Mouse (Mus musculus): ENCODE measurements at regions not wholly inside any gene's neighbourhood (a gene's known extent, or its start where the extent isn't known, plus 50 kb on each side); places are given as distances from the start of the nearest gene placed in this dataset.

DNA sequence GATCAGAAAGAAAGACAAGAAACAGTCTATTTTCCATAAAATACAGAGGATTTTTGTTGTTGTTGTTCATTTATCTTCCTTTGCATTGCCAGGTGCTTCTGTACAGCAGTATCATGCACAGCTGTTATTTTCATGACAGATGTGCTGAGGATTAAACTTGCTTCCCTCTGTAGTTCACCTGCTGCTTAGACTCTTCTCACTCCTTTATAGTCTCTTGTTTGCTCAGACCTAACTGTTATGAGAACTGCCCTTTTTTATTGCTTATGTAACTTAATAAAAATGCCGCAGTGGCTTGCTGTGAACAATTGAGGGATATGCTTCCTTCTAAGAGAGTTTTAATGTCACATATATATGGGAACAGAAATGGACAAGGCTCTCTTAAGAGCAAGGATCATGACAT lies 467.1 kb downstream of the Adcyap1 start:
- Histone ChIP-seq H3K27me3 (replicated peaks; ENCODE audit: control insufficient read depth, insufficient read depth, low read length) (no peaks in the 10 kb centered on the region), H3K4me1 (ENCODE audit: control insufficient read depth, insufficient read depth, low read depth, low read length) (no peaks in the 10 kb centered on the region), H3K4me2 (ENCODE audit: low read length) (no peak overlapping the region), H3K4me3 (ENCODE audit: low read length) (no peak overlapping the region), H3K9me3 (ENCODE audit: control insufficient read depth, low read length) (no peaks in the 10 kb centered on the region), H3K36me3 (ENCODE audit: control insufficient read depth, insufficient read depth, low read length) (no peaks in the 10 kb centered on the region), H3K27ac (ENCODE audit: low read depth, low read length) (no peak overlapping the region), H3K9ac (ENCODE audit: low read depth, low read length) (no peak overlapping the region)
- 98% methylated on average over 1 of the region's 1 CpGs for WGBS
- ATAC-seq = no peak

DNA sequence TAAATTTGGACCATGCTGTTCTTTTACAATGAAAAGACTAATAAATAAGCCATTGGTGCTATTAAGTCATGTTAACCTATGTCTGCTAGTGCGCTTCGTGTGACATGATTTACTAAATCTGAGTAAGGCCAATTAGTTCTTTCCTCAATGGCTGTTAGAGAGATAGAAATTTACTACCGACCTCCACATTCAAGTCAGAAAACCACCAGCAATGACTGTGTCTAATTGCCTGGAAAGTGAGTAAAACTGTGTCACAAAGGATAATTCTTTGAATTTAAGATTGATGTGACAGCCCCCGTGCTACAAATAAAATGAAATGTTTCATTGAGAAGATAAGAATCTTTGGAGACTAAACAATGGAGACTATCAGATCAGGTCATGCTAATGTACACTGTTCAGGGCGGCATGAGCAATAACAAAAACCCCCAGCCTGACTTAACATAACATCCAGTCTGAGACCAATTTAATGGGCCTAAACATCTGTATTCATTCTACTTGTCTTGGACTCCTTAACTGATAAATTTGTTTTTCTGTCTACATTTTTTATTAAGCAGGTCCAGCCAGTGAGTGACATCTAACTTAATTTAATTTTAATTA lies 477.6 kb downstream of the Adcyap1 start:
- 28% methylated on average over 5 of the region's 5 CpGs for WGBS
- Histone ChIP-seq H3K27ac (ENCODE audit: low read depth, low read length) (no peak overlapping the region), H3K36me3 (ENCODE audit: control insufficient read depth, insufficient read depth, low read length) (no peaks in the 10 kb centered on the region), H3K27me3 (replicated peaks; ENCODE audit: control insufficient read depth, insufficient read depth, low read length) (no peaks in the 10 kb centered on the region), H3K9me3 (ENCODE audit: control insufficient read depth, low read length) (no peaks in the 10 kb centered on the region), H3K9ac (ENCODE audit: low read depth, low read length) (no peak overlapping the region), H3K4me2 (ENCODE audit: low read length) (no peak overlapping the region), H3K4me3 (ENCODE audit: low read length) (no peak overlapping the region), H3K4me1 (ENCODE audit: control insufficient read depth, insufficient read depth, low read depth, low read length) (no peaks in the 10 kb centered on the region)
- ATAC-seq = no peak

DNA sequence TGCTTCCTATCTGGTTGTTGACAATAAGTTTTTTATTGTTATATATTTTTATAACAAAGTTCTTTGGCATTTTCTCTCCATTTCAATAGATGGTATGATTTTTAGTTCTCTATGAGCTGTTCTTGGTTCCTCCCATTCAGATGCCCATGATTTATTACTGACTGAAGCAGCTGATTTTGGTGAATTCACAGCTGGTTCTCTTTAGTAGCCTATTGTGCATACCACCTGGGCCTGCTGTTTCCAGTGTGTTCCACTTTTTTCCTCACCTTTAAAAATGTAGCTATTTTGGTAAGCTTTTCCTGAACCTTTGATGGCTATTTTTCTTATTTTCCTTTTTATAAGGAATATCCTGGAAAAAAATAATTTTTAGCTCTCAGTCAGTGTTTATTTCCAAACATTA lies 501.9 kb downstream of the Adcyap1 start:
- Histone ChIP-seq H3K4me3 (ENCODE audit: low read length) (no peak overlapping the region), H3K9me3 (ENCODE audit: control insufficient read depth, low read length) (no peaks in the 10 kb centered on the region), H3K27ac (ENCODE audit: low read depth, low read length) (no peak overlapping the region), H3K36me3 (ENCODE audit: control insufficient read depth, insufficient read depth, low read length) (no peaks in the 10 kb centered on the region), H3K4me1 (ENCODE audit: control insufficient read depth, insufficient read depth, low read depth, low read length) (no peaks in the 10 kb centered on the region), H3K27me3 (replicated peaks; ENCODE audit: control insufficient read depth, insufficient read depth, low read length) (no peaks in the 10 kb centered on the region), H3K9ac (ENCODE audit: low read depth, low read length) (no peak overlapping the region), H3K4me2 (ENCODE audit: low read length) (no peak overlapping the region)
- ATAC-seq = no peak; the same call in 1 of the 2 replicates

DNA sequence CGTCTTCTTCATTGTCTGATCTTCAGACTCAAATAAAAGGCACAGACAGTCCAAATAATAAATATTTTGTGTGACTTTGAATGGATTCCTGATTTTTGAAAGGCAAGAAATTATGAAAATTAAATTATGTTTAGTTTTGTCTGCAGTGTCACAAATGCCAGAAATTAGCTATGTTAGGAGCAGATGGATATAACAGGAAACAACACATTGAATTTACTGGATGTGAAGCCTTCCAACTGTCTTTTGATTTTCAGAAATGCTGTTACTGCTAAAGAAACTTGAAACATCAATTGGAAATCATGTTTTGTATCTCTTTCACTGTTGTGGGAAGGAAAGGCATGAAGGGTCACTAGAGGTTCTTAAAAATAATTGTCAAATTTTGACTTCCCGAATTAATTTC lies 518.8 kb downstream of the Adcyap1 start:
- H3K4me3 ChIP-seq (ENCODE audit: low read length) = no peak overlapping the region
- H3K9me3 ChIP-seq (ENCODE audit: control insufficient read depth, low read length) = no peaks in the 10 kb centered on the region
- H3K4me1 ChIP-seq (ENCODE audit: control insufficient read depth, insufficient read depth, low read depth, low read length) = no peaks in the 10 kb centered on the region
- H3K27me3 ChIP-seq (replicated peaks; ENCODE audit: control insufficient read depth, insufficient read depth, low read length) = no peaks in the 10 kb centered on the region
- H3K27ac ChIP-seq (ENCODE audit: low read depth, low read length) = no peak overlapping the region
- H3K36me3 ChIP-seq (ENCODE audit: control insufficient read depth, insufficient read depth, low read length) = no peaks in the 10 kb centered on the region
- H3K4me2 ChIP-seq (ENCODE audit: low read length) = no peak overlapping the region
- no peak overlapping the region for H3K9ac ChIP-seq (ENCODE audit: low read depth, low read length)
- 93% methylated on average over 2 of the region's 2 CpGs for WGBS
- ATAC-seq = no peak

DNA sequence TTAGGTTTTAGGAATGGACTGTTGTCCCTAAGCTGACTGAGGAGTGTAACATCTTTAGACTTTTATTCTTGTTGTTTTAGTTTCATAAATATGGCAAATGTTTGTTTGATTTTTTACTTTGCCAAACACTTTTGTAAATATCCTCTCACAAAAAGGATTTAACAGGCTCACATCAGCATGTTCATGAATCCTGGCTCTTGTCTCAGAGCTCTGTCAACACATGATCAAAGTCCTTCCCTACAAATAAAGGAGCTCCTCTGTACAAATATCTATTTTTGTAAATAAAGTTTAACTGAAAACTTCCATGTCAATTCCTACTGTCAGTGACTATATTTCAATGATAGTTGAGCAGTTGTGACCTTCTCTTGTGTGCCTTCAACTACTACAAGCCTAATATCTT lies 542.5 kb downstream of the Adcyap1 start:
- no peak for ATAC-seq
- no peak overlapping the region for H3K4me3 ChIP-seq (ENCODE audit: low read length)
- H3K9ac ChIP-seq (ENCODE audit: low read depth, low read length) = no peak overlapping the region
- H3K4me1 ChIP-seq (ENCODE audit: control insufficient read depth, insufficient read depth, low read depth, low read length) = no peaks in the 10 kb centered on the region
- H3K27ac ChIP-seq (ENCODE audit: low read depth, low read length) = no peak overlapping the region
- H3K36me3 ChIP-seq (ENCODE audit: control insufficient read depth, insufficient read depth, low read length) = no peaks in the 10 kb centered on the region
- no peak overlapping the region for H3K4me2 ChIP-seq (ENCODE audit: low read length)
- no peaks in the 10 kb centered on the region for H3K27me3 ChIP-seq (replicated peaks; ENCODE audit: control insufficient read depth, insufficient read depth, low read length)
- no peaks in the 10 kb centered on the region for H3K9me3 ChIP-seq (ENCODE audit: control insufficient read depth, low read length)

DNA sequence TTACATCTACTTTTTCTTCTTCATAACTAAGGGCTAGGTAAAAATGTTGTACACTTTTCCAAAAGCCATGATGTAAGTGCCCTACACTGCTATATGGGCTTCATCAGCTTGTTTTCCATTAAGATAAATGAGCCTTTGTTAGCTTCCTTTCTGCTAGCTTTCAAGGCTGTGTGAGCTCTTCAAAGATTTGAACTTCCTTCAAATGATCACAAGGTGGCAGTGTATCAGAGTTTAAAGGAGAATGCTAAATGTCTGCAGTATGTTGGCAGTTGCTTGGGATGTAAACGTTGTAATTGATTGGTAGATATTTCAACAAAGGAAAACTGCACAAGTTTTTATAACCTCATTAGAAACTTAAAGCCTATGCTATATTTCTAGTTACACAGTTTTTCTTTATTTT lies 563.5 kb downstream of the Adcyap1 start:
- H3K27ac ChIP-seq (ENCODE audit: low read depth, low read length) = no peak overlapping the region
- ATAC-seq = peak; percentile 76; the same call in 1 of the 2 replicates
- H3K36me3 ChIP-seq (ENCODE audit: control insufficient read depth, insufficient read depth, low read length) = no peaks in the 10 kb centered on the region
- H3K9ac ChIP-seq (ENCODE audit: low read depth, low read length) = no peak overlapping the region
- H3K4me1 ChIP-seq (ENCODE audit: control insufficient read depth, insufficient read depth, low read depth, low read length) = no peaks in the 10 kb centered on the region
- no peaks in the 10 kb centered on the region for H3K27me3 ChIP-seq (replicated peaks; ENCODE audit: control insufficient read depth, insufficient read depth, low read length)
- no peak overlapping the region for H3K4me3 ChIP-seq (ENCODE audit: low read length)
- WGBS = 7% methylated on average over 1 of the region's 1 CpGs
- H3K9me3 ChIP-seq (ENCODE audit: control insufficient read depth, low read length) = no peaks in the 10 kb centered on the region
- H3K4me2 ChIP-seq (ENCODE audit: low read length) = no peak overlapping the region

All from hindbrain, embryonic 16.5 days (tissue).